Mouse (Mus musculus): Measurements from ENCODE around the gene Psmd1.
A peak's percentile ranks its signal among the peaks of the same experiment; 100 is the strongest.

GRCm38 (mm10) chr1:86161061-86161460 is 96.9 kb downstream of the Psmd1 start:
- TF ChIP-seq CTCF (IDR thresholded peaks at IDR 0.05; ENCODE audit: low read depth) (no peak), EP300 (IDR thresholded peaks at IDR 0.05; ENCODE audit: low read depth) (peak; percentile 95)
